Mouse (Mus musculus): ENCODE data around the gene Pgm5. TPM values are rescaled to one million over a fixed set of nuclear protein-coding genes. Genes with fewer than 3 reads are reported as not detected.

Pgm5 gene
- polyA plus RNA-seq, 2 experiments from 2014 or later = not detected

DNA sequence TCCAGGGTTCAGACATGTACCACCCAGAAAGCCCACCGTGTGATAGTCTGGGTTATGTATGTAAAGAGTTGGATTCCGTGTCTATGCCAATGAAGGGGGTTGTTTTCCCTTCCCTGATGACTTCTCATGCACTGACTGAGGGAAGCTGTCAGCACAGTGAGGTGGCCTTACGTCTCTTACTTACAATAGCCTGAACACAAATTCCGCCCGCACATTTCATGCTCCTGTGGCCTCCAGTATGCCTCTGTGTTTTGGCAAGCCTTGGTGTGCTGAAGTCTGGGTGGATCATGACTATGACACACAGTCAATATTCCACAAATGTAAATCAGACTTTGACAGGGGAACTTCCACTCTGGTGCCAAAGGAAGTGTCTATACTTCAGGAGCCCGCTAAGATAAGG, 94.3 kb downstream of the Pgm5 start:
- no peak for ATAC-seq

GRCm38 (mm10) chr19:24762473-24763149, 99.0 kb downstream of the Pgm5 start:
- no peak for ATAC-seq

DNA sequence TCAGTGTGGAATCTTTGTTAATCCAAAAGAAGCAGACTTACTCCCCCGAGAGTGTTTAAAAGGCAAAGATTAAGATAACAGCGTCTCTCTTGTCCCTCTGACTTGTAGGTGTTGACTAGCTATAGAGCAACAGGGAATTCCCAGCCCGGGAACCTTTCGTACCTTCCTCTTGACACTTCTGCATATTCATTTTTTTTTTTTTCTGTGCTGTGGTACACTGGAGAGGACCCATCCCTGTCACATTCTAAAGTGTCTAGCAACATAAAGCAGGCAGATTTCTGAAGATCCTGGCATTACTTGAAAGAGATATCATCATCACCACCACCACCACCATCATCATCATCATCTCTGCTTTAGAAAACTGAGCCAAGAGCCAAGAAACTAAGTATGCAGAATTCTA, 105.0 kb downstream of the Pgm5 start:
- no peak for ATAC-seq

DNA sequence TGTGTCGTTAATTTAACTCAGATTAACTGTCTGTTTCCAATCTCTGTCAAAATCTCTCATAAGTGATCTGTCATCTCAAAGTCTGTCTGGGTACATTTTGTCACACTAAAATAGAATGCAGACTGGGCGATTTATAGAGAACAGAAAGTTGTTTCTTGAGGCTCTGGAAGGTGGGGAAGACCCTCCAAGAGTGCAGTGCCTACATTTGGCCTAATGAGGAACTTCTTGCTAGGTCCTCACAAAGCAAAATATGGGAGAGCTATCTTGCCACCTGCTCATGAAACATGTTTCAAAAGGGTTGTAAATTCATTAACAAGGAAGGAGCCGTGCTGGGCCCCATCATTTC, 107.2 kb downstream of the Pgm5 start:
- ATAC-seq = no peak

GRCm38 (mm10) chr19:24753617-24754439, 107.8 kb downstream of the Pgm5 start:
- ATAC-seq = no peak

DNA sequence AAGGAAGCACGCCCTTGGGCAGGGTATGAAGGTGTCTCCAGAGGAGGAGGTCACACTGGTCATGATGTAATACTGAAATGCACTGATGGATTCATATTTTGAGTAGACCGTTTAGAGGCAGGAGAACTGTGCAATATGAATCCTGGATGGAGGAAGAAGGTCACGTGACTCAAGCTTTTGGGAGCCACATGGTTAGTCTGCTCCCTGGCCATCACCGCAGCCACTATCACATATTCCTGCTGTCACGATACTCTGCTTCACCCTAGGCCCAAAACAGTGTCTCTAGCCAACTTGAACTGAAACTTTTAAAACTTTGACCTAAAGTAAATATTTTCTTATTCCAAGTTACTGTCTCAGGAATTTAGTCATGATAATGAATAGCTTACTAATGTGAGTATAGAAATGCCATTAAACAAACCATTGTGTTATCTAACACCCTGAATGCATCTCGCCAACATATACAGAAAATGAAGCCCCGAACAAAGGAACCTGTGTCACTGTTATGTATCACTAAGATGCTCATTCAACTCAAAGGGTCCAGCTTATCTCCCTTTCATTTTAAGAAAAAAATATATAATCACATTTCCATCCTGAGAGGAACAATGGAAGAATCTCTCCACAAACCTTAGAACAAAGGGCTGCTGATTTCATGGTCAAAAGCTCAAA, 108.6 kb downstream of the Pgm5 start:
- no peak for ATAC-seq

GRCm38 (mm10) chr19:24746266-24746875, 115.3 kb downstream of the Pgm5 start:
- ATAC-seq = no peak

DNA sequence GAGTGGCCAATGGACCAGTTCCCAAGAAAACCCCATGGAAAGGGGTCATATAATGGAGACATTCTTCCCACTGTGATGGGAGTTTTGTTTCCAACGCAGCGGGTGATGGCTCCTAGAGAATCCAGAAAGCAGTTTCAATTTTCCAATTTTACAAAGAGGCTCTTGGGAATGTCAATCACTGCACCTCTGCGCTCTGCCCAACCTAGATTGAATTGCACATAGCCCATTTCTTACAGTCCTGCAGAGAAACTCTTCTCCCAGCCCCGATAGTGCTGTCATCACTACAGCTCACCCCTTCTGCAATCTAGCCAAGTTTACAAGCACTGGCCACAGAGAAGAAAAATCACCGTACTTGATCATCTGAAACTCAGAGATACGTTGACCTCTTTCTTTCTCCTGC, 119.0 kb downstream of the Pgm5 start:
- no peak for ATAC-seq

DNA sequence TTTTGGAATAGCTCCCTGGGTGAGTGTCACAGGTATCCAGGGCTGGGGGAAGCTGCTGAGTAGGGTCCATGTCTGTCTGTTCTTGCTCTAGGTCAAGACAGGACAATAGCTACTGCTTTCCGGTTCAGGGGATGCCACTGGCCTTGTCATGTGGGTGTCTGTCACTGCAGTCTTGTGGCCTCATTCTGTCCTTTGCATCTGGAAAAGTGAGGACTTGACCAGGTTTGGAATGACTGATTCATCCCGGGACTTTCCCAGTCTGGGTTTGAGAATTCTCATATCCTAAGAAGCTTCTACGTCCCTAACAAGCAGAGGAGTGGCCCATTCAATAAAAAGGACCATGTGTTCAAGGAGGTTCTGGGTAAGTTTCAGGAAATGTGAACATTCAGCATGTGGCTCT, 122.9 kb downstream of the Pgm5 start:
- ATAC-seq = no peak

- no peak for ATAC-seq
Measured at GRCm38 (mm10) chr19:24738026-24738425, 123.6 kb downstream of the Pgm5 start.

DNA sequence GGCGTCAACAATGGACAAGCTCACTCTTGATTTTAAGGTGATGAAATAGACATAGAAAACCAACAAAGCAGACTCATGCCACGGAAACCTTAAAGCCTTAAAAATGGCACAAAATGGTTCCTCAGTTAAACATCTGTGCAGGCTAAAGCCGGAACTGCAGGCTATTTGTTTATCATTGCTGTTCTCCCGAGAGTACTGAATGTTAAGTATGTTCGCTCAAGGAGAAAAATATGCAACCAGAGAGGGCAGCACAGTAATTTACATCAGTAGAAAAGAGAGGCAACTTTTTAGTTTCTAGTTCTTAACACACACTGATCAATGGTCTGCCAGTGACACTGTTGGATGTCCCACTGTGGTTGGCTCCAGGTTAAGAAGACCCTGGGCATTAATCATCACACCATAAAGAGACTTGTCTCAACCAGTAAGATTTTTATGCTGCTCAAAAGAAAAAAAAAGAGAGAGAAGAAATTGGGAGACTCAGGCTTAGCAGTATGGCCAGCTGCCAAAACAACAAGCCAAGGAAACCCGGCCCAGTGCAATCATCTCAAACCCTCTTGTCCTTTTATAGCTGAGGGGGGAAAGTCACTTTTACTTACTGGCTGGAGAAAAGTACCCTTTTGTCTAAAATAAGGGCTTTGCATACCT, 126.0 kb downstream of the Pgm5 start:
- ATAC-seq = no peak

- no peak for ATAC-seq
Measured at GRCm38 (mm10) chr19:24730661-24731060, 131.0 kb downstream of the Pgm5 start.

- no peak for ATAC-seq
Measured at GRCm38 (mm10) chr19:24724362-24724761, 137.3 kb downstream of the Pgm5 start.

- ATAC-seq = no peak
Measured at GRCm38 (mm10) chr19:24720448-24720847, 141.2 kb downstream of the Pgm5 start.

GRCm38 (mm10) chr19:24719504-24719903, 142.2 kb downstream of the Pgm5 start:
- no peak for ATAC-seq

DNA sequence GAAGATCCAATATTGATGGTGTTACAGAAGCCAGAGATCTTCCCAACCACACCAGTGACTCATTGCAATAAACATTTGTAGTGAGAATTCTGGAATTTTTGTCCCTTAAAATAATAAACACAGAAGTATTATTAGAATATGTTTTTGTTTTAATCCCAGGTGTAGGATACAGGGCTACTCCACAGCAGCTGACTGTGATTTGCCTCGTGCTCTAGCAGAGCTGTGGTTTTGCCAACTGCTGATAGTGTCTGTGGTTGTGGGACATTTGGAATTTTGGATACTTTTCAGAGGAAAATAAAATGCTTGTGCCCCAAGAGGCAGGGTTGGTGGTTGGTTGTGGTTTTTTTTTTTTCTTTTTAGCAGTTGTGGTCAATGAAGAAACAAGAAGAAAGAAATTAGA, 143.6 kb downstream of the Pgm5 start:
- no peak for ATAC-seq

DNA sequence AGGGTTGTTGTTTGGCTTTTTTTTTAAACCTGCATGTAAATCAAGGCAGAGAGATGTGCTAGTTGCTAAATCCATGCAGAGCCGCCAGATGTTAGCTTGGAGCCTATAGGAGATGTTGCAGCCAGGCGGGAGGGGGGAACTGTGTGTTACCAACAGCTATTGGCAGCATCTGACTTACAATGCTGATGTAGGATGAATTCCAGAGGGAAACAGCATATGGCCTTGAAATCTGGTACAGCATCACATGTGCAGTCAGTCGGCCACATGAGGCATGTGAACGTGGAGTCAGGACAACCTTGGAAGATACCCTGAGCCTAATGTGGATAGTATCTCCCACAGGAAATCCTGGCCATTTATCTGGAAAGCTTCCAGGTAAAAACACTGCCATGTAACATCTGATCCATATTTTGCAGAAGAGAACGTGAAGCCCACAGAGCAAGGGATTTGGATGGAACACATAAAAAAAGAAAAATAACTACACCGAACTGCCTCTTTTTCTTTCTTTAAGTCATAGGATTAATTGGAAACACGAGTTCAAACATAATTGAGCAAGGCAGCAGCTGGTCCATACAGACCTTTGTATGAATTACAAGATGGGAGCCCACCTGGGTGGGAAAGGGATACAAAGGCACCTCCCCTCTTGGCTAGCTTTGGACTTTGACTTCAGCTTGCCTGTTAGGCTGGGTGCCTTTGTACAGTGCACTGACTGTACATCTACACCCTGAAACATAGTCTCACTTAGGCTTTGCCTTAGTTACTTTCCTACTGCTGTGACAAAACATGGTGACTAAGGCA, 145.2 kb downstream of the Pgm5 start:
- no peak for ATAC-seq

GRCm38 (mm10) chr19:24708032-24708431, 153.6 kb downstream of the Pgm5 start:
- no peak for ATAC-seq

DNA sequence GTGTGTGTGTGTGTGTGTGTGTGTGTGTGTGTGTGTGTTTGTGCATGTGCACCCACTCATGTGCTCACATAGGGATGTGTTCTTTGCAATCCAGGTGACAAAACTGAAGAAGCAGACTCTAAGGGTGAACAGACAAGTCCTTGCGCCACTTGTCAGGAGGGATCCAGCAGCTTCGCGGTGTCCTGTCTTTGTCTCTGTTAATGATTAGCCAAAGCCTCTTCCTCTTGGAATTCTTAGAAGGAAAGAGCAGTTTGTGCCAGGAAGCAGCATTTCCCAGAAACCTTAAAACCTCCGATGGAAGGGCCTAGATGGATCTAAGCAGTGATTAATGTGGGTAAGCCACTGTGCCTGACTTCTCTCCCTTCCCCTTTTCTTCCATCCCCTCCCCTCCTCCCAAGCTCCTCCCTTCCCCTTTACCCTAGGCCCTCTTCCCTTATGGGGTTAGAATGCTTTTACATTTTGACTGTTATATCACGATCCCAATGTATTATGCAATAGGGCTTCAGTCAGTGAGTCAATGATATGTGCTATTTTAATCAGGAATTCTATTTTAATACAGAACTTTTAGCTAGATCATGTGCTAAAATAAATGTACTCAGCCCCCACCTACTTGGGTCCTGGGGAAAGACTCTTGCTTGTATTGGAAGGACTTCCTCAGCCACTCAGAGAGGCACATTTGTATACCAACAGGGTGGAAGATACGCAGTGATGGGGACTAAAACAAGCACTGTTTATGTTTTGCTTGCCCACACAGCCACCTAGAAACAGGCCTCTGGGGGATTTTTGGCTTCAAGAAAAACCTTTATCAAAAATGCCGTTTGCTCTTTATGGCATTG, 154.4 kb downstream of the Pgm5 start:
- no peak for ATAC-seq

DNA sequence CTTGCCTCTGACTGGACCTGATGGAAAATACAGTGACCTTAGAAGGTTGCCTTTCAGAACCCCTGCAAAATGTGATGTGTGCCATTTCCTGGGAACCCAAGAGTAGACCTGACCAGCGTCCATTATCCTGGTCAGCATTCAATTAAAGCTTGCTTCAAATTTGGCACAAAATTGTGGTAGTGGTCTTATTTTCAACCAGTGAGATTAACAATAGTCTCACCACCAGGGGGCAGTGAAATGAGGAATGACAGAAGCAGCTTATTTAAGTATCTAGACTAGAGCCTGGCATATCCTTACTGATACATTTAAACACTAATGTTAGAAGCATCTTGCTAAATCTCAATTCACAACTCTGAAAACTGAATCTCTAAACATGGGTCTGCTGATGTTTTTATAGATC, 156.3 kb downstream of the Pgm5 start:
- no peak for ATAC-seq

DNA sequence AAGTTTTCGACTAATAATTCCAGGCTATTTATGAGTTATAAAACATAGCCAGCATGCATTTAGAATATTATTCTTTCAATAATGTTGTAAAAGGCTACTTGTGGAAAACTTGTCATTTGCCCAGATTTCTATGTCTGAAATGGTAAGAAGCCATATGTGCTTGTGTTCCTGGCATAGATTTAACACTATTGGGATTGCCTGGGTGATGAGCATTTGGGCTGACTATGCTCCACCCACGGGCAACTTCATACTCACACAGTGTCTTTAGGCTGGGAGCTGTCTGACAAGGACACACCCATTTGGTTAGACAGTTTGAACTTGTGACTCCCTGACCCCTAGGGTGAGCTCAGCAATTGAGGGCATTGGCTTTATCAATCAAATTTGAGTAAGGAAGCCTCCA, 157.3 kb downstream of the Pgm5 start:
- ATAC-seq = no peak
